Mouse (Mus musculus): ENCODE data around the gene Fam129b. TPM values are rescaled to one million over a fixed set of nuclear protein-coding genes. Genes with fewer than 3 reads are reported as not detected.

Gene Fam129b
- polyA plus RNA-seq, 1 experiment from 2014 or later = 17.0 TPM

DNA sequence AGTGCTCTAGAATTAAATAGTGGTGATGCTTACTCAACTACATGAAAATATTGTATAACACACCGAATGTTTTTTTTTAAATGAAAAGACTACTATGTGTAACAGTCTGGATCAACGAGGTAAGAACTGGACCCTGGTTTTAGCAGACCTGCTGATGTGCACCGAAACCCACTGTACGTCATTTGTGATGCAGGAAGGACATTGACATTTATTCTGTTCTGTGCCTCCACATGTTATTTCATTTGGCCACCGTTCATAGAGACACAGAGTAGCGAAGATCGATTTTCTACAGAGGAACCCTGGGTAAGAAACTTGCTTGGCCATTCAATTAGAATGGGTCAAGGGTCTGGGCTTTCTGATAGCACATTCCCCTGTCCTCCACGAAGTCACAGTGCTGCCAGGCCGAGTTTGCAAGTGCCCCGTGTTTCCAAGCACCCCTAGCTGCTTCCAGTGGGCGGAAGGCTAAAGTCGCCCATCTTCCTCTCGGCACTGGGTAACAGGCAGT lies 90.3 kb downstream of the Fam129b start:
- H3K9ac ChIP-seq (ENCODE audit: low read length) = peak overlapping the region; percentile 83
- no peaks in the 10 kb centered on the region for H3K9me3 ChIP-seq (ENCODE audit: control insufficient read depth, low read length)
- WGBS = 9% methylated on average over 13 of the region's 13 CpGs
- peaks cover 18% of the 10 kb centered on the region for H3K4me1 ChIP-seq (ENCODE audit: control insufficient read depth, insufficient read depth, low read length)
- no peaks in the 10 kb centered on the region for H3K27me3 ChIP-seq (ENCODE audit: control insufficient read depth, insufficient read depth, low read length)
- DNase-seq (ENCODE audit: low spot score) (no peak), ATAC-seq (ENCODE audit: insufficient read depth, low FRiP score, low TSS enrichment) (peak; percentile 28)
- peaks cover 8% of the 10 kb centered on the region for H3K36me3 ChIP-seq (ENCODE audit: control insufficient read depth, insufficient read depth, low read length)
- H3K27ac ChIP-seq (ENCODE audit: low read depth, low read length) = peak overlapping the region; percentile 84
- H3K4me2 ChIP-seq (ENCODE audit: low read depth) = peak overlapping the region; percentile 79
- peak overlapping the region; percentile 57 for H3K4me3 ChIP-seq (ENCODE audit: low read depth, low read length)

DNA sequence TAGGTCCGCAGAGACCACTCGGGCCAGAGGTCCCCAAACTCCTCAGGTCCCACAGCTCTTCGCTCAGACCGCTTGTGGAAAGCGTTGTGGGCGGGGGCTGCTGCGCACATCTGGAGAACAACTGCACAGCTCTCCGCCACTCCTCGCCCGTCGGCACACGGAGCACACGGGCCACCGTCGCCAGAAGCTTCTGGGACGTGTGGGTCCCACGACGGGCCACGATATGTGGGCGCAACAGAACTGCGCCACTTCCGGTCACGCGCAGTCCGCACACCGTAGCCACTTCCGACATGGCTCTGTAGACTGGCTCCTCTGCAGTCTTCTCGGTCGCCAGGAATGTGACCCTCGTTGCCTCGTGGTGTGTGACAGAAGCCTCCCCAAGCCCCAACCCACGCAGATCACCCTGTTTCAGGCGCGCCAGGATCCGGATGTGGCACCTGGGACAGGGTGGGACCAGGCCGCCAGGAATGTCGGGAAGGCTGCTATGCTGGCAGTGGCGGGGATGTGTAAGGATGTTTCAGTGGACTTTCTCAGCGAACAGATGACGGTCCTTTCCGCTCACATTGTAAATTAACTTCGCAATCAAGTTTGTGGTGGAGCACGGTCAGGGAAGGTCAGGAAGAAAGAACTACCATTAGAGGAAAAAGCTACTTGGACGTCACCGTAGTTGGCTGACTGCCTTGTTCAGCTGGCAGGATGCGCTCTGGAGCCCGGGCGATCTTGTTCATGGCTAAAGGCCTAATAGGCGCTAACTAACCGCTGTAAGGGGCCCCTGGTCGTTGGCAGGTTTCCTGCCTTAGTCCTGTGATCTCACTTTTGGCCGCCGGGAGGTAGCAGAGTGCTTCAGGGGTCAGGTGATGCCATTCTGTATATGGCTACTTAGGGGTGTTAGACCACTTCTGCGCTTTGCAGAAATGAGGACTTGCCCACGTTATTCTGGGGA lies 91.0 kb downstream of the Fam129b start:
- H3K4me1 ChIP-seq (ENCODE audit: control insufficient read depth, insufficient read depth, low read length) = peaks cover 18% of the 10 kb centered on the region
- no peaks in the 10 kb centered on the region for H3K27me3 ChIP-seq (ENCODE audit: control insufficient read depth, insufficient read depth, low read length)
- DNase-seq (ENCODE audit: low spot score) (peak; percentile 88), ATAC-seq (ENCODE audit: insufficient read depth, low FRiP score, low TSS enrichment) (peak; percentile 84)
- peak overlapping the region; percentile 83 for H3K9ac ChIP-seq (ENCODE audit: low read length)
- under 1% methylated on average over 55 of the region's 55 CpGs for WGBS
- H3K36me3 ChIP-seq (ENCODE audit: control insufficient read depth, insufficient read depth, low read length) = peaks cover 8% of the 10 kb centered on the region
- peak overlapping the region; percentile 79 for H3K4me2 ChIP-seq (ENCODE audit: low read depth)
- H3K27ac ChIP-seq (ENCODE audit: low read depth, low read length) = peak overlapping the region; percentile 84
- peak overlapping the region; percentile 57 for H3K4me3 ChIP-seq (ENCODE audit: low read depth, low read length)
- no peaks in the 10 kb centered on the region for H3K9me3 ChIP-seq (ENCODE audit: control insufficient read depth, low read length)

GRCm38 (mm10) chr2:32968024-32968614 lies 92.2 kb downstream of the Fam129b start:
- peak overlapping the region; percentile 10; the same call in 1 of the 2 replicates for H3K4me3 ChIP-seq (ENCODE audit: low read depth, low read length)
- H3K36me3 ChIP-seq (ENCODE audit: control insufficient read depth, insufficient read depth, low read length) = peaks cover 8% of the 10 kb centered on the region
- peak overlapping the region; percentile 79; the same call in 1 of the 2 replicates for H3K4me2 ChIP-seq (ENCODE audit: low read depth)
- H3K27ac ChIP-seq (ENCODE audit: low read depth, low read length) = no peak overlapping the region
- WGBS = 87% methylated on average over 9 of the region's 9 CpGs
- peaks cover 12% of the 10 kb centered on the region for H3K4me1 ChIP-seq (ENCODE audit: control insufficient read depth, insufficient read depth, low read length)
- peak overlapping the region; percentile 2; the same call in 1 of the 2 replicates for H3K9ac ChIP-seq (ENCODE audit: low read length)
- no peaks in the 10 kb centered on the region for H3K9me3 ChIP-seq (ENCODE audit: control insufficient read depth, low read length)
- ATAC-seq (ENCODE audit: insufficient read depth, low FRiP score, low TSS enrichment) (no peak), DNase-seq (ENCODE audit: low spot score) (peak; percentile 6)
- no peaks in the 10 kb centered on the region for H3K27me3 ChIP-seq (ENCODE audit: control insufficient read depth, insufficient read depth, low read length)

GRCm38 (mm10) chr2:32969326-32969725 lies 93.4 kb downstream of the Fam129b start:
- Histone ChIP-seq H3K9ac (ENCODE audit: low read length) (no peak overlapping the region), H3K27me3 (ENCODE audit: control insufficient read depth, insufficient read depth, low read length) (no peaks in the 10 kb centered on the region), H3K36me3 (ENCODE audit: control insufficient read depth, insufficient read depth, low read length) (peaks cover 6% of the 10 kb centered on the region), H3K27ac (ENCODE audit: low read depth, low read length) (no peak overlapping the region), H3K4me3 (ENCODE audit: low read depth, low read length) (no peak overlapping the region), H3K4me1 (ENCODE audit: control insufficient read depth, insufficient read depth, low read length) (peaks cover 9% of the 10 kb centered on the region), H3K9me3 (ENCODE audit: control insufficient read depth, low read length) (no peaks in the 10 kb centered on the region), H3K4me2 (ENCODE audit: low read depth) (no peak overlapping the region)
- DNase-seq (ENCODE audit: low spot score) (no peak), ATAC-seq (ENCODE audit: insufficient read depth, low FRiP score, low TSS enrichment) (no peak)
- 84% methylated on average over 8 of the region's 8 CpGs for WGBS

DNA sequence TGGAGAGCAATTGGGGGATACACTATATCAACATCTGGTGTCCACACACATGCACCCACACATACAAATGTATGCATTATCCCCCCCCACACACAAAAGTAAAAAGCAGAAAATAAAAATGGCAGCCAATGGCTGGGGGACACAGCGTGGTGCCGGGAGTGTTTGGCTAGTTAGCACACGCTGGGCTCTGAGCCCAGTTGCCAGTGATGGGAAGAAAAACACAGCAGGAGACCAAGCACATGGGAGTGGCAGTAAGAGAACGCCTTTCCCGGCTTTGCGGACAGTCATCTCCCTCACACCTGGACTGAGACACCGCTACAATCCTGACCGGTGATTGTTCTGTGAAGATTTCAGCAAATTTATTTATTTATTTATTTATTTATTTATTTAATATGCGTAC lies 95.3 kb downstream of the Fam129b start:
- Histone ChIP-seq H3K9ac (ENCODE audit: low read length) (no peak overlapping the region), H3K27me3 (ENCODE audit: control insufficient read depth, insufficient read depth, low read length) (no peaks in the 10 kb centered on the region), H3K4me1 (ENCODE audit: control insufficient read depth, insufficient read depth, low read length) (peaks cover 8% of the 10 kb centered on the region), H3K27ac (ENCODE audit: low read depth, low read length) (no peak overlapping the region), H3K4me2 (ENCODE audit: low read depth) (no peak overlapping the region), H3K9me3 (ENCODE audit: control insufficient read depth, low read length) (no peaks in the 10 kb centered on the region), H3K4me3 (ENCODE audit: low read depth, low read length) (no peak overlapping the region), H3K36me3 (ENCODE audit: control insufficient read depth, insufficient read depth, low read length) (peaks cover 5% of the 10 kb centered on the region; the same call in 1 of the 2 replicates)
- ATAC-seq (ENCODE audit: insufficient read depth, low FRiP score, low TSS enrichment) (no peak), DNase-seq (ENCODE audit: low spot score) (no peak)
- 37% methylated on average over 9 of the region's 9 CpGs for WGBS

GRCm38 (mm10) chr2:32974216-32974615 lies 98.3 kb downstream of the Fam129b start:
- Histone ChIP-seq H3K27me3 (ENCODE audit: control insufficient read depth, insufficient read depth, low read length) (no peaks in the 10 kb centered on the region), H3K27ac (ENCODE audit: low read depth, low read length) (no peak overlapping the region), H3K9ac (ENCODE audit: low read length) (no peak overlapping the region), H3K4me2 (ENCODE audit: low read depth) (no peak overlapping the region), H3K4me1 (ENCODE audit: control insufficient read depth, insufficient read depth, low read length) (no peaks in the 10 kb centered on the region), H3K4me3 (ENCODE audit: low read depth, low read length) (no peak overlapping the region), H3K36me3 (ENCODE audit: control insufficient read depth, insufficient read depth, low read length) (peaks cover 5% of the 10 kb centered on the region; the same call in 1 of the 2 replicates), H3K9me3 (ENCODE audit: control insufficient read depth, low read length) (no peaks in the 10 kb centered on the region)
- no peak for DNase-seq (ENCODE audit: low spot score)
- WGBS = 89% methylated on average over 8 of the region's 8 CpGs
- ATAC-seq (ENCODE audit: insufficient read depth, low FRiP score, low TSS enrichment) = no peak

Other genes starting within 250 kb of the Fam129b start
- 24.5 and 26.8 TPM in 2 replicates for gene Eng, start 229.5 kb upstream of the Fam129b start, polyA plus RNA-seq (2014; fragmentation: Nextera tagmentation; extraction: Ambion mirVana)
- 18.0 and 19.4 TPM in 2 replicates for gene Fpgs, start 172.0 kb upstream of the Fam129b start, polyA plus RNA-seq (2014; fragmentation: Nextera tagmentation; extraction: Ambion mirVana)
- gene Cdk9, start 163.0 kb upstream of the Fam129b start, polyA plus RNA-seq (2014; fragmentation: Nextera tagmentation; extraction: Ambion mirVana) = 82.4 and 84.6 TPM in 2 replicates
- 30.6 TPM in 2 replicates for gene Sh2d3c, start 155.1 kb upstream of the Fam129b start, polyA plus RNA-seq (2014; fragmentation: Nextera tagmentation; extraction: Ambion mirVana)
- gene 6330409D20Rik, start 135.1 kb upstream of the Fam129b start, polyA plus RNA-seq (2014; fragmentation: Nextera tagmentation; extraction: Ambion mirVana) = 2.1 and 2.2 TPM in 2 replicates
- gene Tor2a, start 118.9 kb upstream of the Fam129b start, polyA plus RNA-seq (2014; fragmentation: Nextera tagmentation; extraction: Ambion mirVana) = 59.7 and 63.1 TPM in 2 replicates
- 0.27 and 1.1 TPM in 2 replicates for gene Ttc16, start 100.5 kb upstream of the Fam129b start, polyA plus RNA-seq (2014; fragmentation: Nextera tagmentation; extraction: Ambion mirVana)
- gene Ptrh1, start 100.3 kb upstream of the Fam129b start, polyA plus RNA-seq (2014; fragmentation: Nextera tagmentation; extraction: Ambion mirVana) = 3.4 and 3.6 TPM in 2 replicates
- 0.87 TPM in 1 of 2 replicates, not detected in the other for gene Cfap157, start 91.7 kb upstream of the Fam129b start, polyA plus RNA-seq (2014; fragmentation: Nextera tagmentation; extraction: Ambion mirVana)
- gene Stxbp1, start 28.9 kb upstream of the Fam129b start, polyA plus RNA-seq (2014; fragmentation: Nextera tagmentation; extraction: Ambion mirVana) = 74.0 and 89.9 TPM in 2 replicates
- 147 and 152 TPM in 2 replicates for gene Rpl12, start 85.4 kb downstream of the Fam129b start, polyA plus RNA-seq (2014; fragmentation: Nextera tagmentation; extraction: Ambion mirVana)
- gene Lrsam1, start 85.5 kb downstream of the Fam129b start, polyA plus RNA-seq (2014; fragmentation: Nextera tagmentation; extraction: Ambion mirVana) = 10.2 and 12.6 TPM in 2 replicates
- 12.4 and 13.3 TPM in 2 replicates for gene Slc2a8, start 106.0 kb downstream of the Fam129b start, polyA plus RNA-seq (2014; fragmentation: Nextera tagmentation; extraction: Ambion mirVana)

Data from neural tube, embryonic 11.5 days (tissue).